Mouse (Mus musculus) G1E (cell line): ENCODE results near the gene Hs3st2. TPM values are rescaled to one million over a fixed set of nuclear protein-coding genes. Genes with fewer than 3 reads are reported as not detected.
"Not testable (repeated sequence)": the region's sequence is repeated elsewhere in the genome, so short reads cannot be mapped to it uniquely, and the experiment has no call there.

Experiments
- ATAC-seq: 2 replicates; pipeline ENCODE4 v1.8.0; 2016; ENCODE audit warnings: mild to moderate bottlenecking; ENCODE audit not compliant: insufficient number of reproducible peaks, poor library complexity, low FRiP score, severe bottlenecking; ENCODE audit errors: extremely low read depth
- DNase-seq: peaks from one replicate; pipeline ENCODE4 v3.0.0; 2012; ENCODE audit warnings: low spot score
- H3K27me3 ChIP-seq: 2 replicates; pipeline ENCODE4 v1.6.1; 2012; ENCODE audit warnings: mild to moderate bottlenecking, low read length, inconsistent platforms; ENCODE audit not compliant: insufficient read depth
- H3K36me3 ChIP-seq: replicated peaks from 2 replicates; pipeline ENCODE3; 2012; ENCODE audit warnings: mild to moderate bottlenecking, inconsistent platforms
- H3K4me1 ChIP-seq: 2 replicates; pipeline ENCODE4 v1.6.1; 2012; ENCODE audit warnings: low read depth, low read length, inconsistent platforms, mixed read lengths; ENCODE audit not compliant: insufficient read depth
- H3K4me3 ChIP-seq: 2 replicates; pipeline ENCODE4 v1.5.1; 2012; ENCODE audit warnings: low read depth, mild to moderate bottlenecking, inconsistent platforms, low read length, moderate library complexity, mixed read lengths
- H3K9me3 ChIP-seq: replicated peaks from 2 replicates; pipeline ENCODE4 v1.6.1; 2012; ENCODE audit warnings: inconsistent platforms
- CTCF ChIP-seq: IDR thresholded peaks from 2 replicates; pipeline ENCODE4 v1.5.1; 2012; ENCODE audit warnings: low read depth, low read length, inconsistent platforms, mixed read lengths
- GATA1 ChIP-seq: IDR thresholded peaks from 2 replicates; pipeline ENCODE4 v1.6.1; 2012; ENCODE audit warnings: borderline replicate concordance, low read length, inconsistent platforms, mixed read lengths
- GATA2 ChIP-seq: IDR thresholded peaks from 2 replicates; pipeline ENCODE4 v1.6.1; 2012; ENCODE audit warnings: low read depth, low read length, inconsistent platforms, borderline replicate concordance
- POLR2AphosphoS5 ChIP-seq: IDR thresholded peaks from 2 replicates; pipeline ENCODE4 v1.6.1; 2012; ENCODE audit warnings: low read depth, low read length, inconsistent platforms; ENCODE audit not compliant: insufficient replicate concordance
- TAL1 ChIP-seq: conservative IDR thresholded peaks from 2 replicates; pipeline ENCODE4 v1.6.1; 2012; ENCODE audit warnings: low read depth, low read length, inconsistent platforms, mixed read lengths
- polyA plus RNA-seq: library from polyadenylated mRNA; stranded (reverse); fragments of >175 nt; gene quantifications from 2 replicates; pipeline ENCODE4 v1.2.3, GENCODE M21; 2012
- total RNA-seq, 2 experiments: library from RNA; stranded (forward) in 1 of 2; stranded (reverse) in 1 of 2; fragments of 200-1000 nt in 1 of 2; fragments of >200 nt in 1 of 2; fragmentation: Nextera tagmentation in 1 of 2; gene quantifications; 2 replicates each; pipeline ENCODE4 v1.2.3; 2014 to 2017

The Hs3st2 gene
- total RNA-seq (2014; fragmentation: Nextera tagmentation) = not detected in 2 replicates
- total RNA-seq (2017) = 0.27 TPM in 1 of 2 replicates, not detected in the other
- polyA plus RNA-seq = not detected in 2 replicates

- no peaks in the 10 kb centered on the region for H3K36me3 ChIP-seq
- H3K4me3 ChIP-seq = peak within 1 kb of the TSS; percentile 33; the same call in 1 of the 2 replicates
- peaks cover 17% of the 10 kb centered on the region for H3K9me3 ChIP-seq
- DNase-seq = no peak
- H3K4me1 ChIP-seq = no peaks in the 10 kb centered on the region
- ATAC-seq = no peak
- H3K27me3 ChIP-seq = no peaks in the 10 kb centered on the region; the same call in 1 of the 2 replicates
- TF ChIP-seq GATA2 (no peak), GATA1 (no peak), TAL1 (no peak), POLR2AphosphoS5 (no peak), CTCF (no peak)
These were observed at the start of gene Hs3st2 for GRCm38 (mm10) chr7:121391225-121391983. Gene Hs3st2, plus strand, starts transcription at chr7:121391859.

- DNase-seq (no peak), ATAC-seq (no peak)
- no peak overlapping the region for H3K4me3 ChIP-seq
- H3K9me3 ChIP-seq = no peaks in the 10 kb centered on the region
- no peaks in the 10 kb centered on the region for H3K36me3 ChIP-seq
- no peak for TF ChIP-seq GATA2
- no peak for TF ChIP-seq TAL1
- TF ChIP-seq GATA1 = no peak
- TF ChIP-seq POLR2AphosphoS5 = no peak
- TF ChIP-seq CTCF = no peak
- no peaks in the 10 kb centered on the region for H3K4me1 ChIP-seq
- H3K27me3 ChIP-seq = no peaks in the 10 kb centered on the region; the same call in 1 of the 2 replicates
These were observed 43.2 kb upstream of the Hs3st2 start for GRCm38 (mm10) chr7:121348284-121348963.

GRCm38 (mm10) chr7:121351688-121352087 lies 40.0 kb upstream of the Hs3st2 start:
- TF ChIP-seq GATA1 (no peak), TAL1 (no peak), GATA2 (no peak), CTCF (no peak), POLR2AphosphoS5 (no peak)
- ATAC-seq = no peak
- H3K36me3 ChIP-seq = no peaks in the 10 kb centered on the region
- H3K27me3 ChIP-seq = no peaks in the 10 kb centered on the region
- no peaks in the 10 kb centered on the region for H3K9me3 ChIP-seq
- H3K4me3 ChIP-seq = no peak overlapping the region
- DNase-seq = no peak
- H3K4me1 ChIP-seq = no peaks in the 10 kb centered on the region

GRCm38 (mm10) chr7:121361448-121361847 lies 30.2 kb upstream of the Hs3st2 start:
- H3K4me1 ChIP-seq, ATAC-seq, H3K27me3 ChIP-seq, H3K4me3 ChIP-seq, H3K9me3 ChIP-seq, DNase-seq, H3K36me3 ChIP-seq: not testable (repeated sequence)

- H3K4me1 ChIP-seq = no peaks in the 10 kb centered on the region
- ATAC-seq (no peak), DNase-seq (no peak)
- no peaks in the 10 kb centered on the region for H3K9me3 ChIP-seq
- no peaks in the 10 kb centered on the region for H3K27me3 ChIP-seq
- H3K36me3 ChIP-seq = no peaks in the 10 kb centered on the region
- no peak overlapping the region for H3K4me3 ChIP-seq
- TF ChIP-seq POLR2AphosphoS5 (no peak), GATA2 (no peak), TAL1 (no peak), CTCF (no peak), GATA1 (no peak)
These were observed 26.1 kb upstream of the Hs3st2 start for GRCm38 (mm10) chr7:121365584-121365983.

- ATAC-seq (no peak), DNase-seq (no peak)
- H3K4me3 ChIP-seq = no peak overlapping the region
- no peaks in the 10 kb centered on the region for H3K4me1 ChIP-seq
- H3K36me3 ChIP-seq = no peaks in the 10 kb centered on the region
- no peaks in the 10 kb centered on the region for H3K9me3 ChIP-seq
- H3K27me3 ChIP-seq = no peaks in the 10 kb centered on the region
- TF ChIP-seq GATA1 (no peak), CTCF (no peak), POLR2AphosphoS5 (no peak), GATA2 (no peak), TAL1 (no peak)
These were observed 24.5 kb upstream of the Hs3st2 start for GRCm38 (mm10) chr7:121367185-121367584.
